Mouse (Mus musculus) thymus, postnatal 0 days (tissue): ENCODE results near the gene Kdelr1. TPM values are rescaled to one million over a fixed set of nuclear protein-coding genes. Genes with fewer than 3 reads are reported as not detected.
A peak's percentile ranks its signal among the peaks of the same experiment; 100 is the strongest.

Experiments
- DNase-seq: peaks from one replicate; pipeline ENCODE4 v3.0.0-alpha.2; 2015; ENCODE audit warnings: low spot score
- polyA plus RNA-seq: library from polyadenylated mRNA; unstranded; fragments of >200 nt; fragmentation: Nextera tagmentation; extraction: Ambion mirVana; gene quantifications from 2 replicates; pipeline ENCODE4 v1.2.1, GENCODE M21; 2015

Kdelr1 gene
- 35.8 and 38.7 TPM in 2 replicates for polyA plus RNA-seq

DNA sequence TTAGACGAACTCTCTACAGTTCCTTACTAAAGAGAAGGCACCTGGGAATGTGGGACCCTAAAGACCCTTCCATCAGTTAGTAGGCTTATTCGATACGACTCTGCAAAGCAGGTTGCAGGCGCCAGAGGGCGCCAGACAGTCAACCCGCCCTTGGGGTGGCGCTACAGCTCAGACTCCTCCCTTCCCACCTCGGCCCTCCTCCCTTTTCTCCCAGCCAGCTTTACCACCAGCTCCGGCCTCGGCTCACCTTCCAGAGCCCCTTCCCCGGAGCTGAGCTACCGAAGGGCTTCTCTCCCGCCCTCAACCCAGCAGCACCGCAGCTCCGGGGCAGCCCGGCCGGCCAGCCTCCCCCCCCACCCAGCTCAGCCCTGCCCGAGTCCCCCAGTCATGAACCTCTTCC is at the start of gene Kdelr1:
Gene Kdelr1, plus strand, starts transcription at position 149 of the 400 bp plus-strand sequence.
- DNase-seq: peak; percentile 90

DNA sequence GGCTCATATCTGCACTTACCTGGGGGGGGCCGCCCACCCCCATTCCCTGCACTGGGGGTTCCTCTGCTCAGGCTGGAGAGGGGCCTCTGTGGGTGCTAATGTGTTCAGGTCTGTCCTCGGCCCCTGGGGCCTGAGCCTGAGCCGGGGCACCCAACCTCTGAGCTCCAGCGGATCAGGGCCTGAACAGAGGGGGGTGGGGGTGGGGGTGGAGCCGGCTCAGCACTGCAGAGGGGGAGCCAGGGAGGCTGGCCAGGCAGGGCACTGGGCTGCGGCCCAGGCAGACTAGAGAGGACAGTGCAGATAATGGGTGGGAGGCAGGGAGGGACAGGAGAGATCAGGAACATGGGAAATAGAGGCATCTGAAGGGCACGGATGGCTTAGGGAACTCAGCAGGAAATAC is 48.0 kb upstream of the Kdelr1 start, which contains the start of gene Kcnj14:
Gene Kcnj14, minus strand, starts transcription at position 185 of the 400 bp plus-strand sequence.
- DNase-seq: no peak

DNA sequence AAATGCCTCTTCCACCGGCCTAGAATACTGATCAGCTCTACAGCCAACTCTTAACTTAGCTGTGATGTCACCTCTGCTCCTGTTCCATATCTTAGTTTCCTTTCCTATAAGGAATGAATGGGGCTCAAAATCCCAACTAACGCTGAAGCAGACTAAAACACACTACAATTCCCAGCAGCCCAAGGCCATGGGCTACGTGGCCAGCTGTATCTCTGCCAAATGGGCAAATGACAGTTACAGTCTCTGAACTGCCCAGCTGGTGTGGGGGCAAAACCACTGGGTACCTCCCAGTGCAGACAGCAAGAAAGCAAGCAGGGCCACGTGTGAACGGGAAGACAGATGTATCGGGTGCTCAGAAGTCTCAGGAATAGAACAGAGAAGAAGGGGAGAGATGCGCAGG is 45.9 kb upstream of the Kdelr1 start:
- DNase-seq: no peak

DNA sequence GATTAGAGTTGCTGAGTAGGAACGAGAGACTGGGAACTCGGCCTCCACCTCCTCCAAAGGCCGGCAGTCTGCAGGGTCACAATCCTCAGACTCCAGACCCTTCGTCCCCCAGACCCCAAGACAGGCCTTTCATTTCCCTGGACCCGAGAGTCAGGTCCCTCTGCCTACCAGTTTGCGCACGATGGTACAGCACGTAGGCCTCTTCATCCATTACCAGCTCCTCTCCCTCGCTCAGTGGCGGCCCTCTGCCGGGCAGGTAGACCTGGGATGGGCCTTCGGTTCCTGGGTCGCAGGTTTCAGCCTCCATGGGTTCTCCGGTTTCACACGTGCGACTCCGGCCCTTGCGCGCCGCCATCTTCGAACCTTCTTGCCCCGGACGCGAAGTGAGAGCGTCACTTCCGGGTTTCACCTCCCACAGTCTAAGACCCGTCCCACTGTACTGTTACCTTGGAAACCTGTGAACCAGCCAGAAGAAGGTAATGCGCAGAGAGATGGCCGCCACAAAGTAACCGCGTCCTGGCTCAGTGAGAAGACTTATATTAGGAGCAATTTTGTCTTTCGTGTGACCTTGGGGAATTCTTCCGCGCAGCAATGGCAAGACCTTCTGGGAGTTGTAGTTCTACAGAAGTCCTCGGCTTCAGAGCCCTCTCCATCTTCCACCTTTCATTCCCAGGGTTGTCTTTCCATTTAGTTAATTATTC is 42.0 kb upstream of the Kdelr1 start, which contains the start of gene Grwd1:
Gene Grwd1, minus strand, starts transcription at position 518 of the 701 bp plus-strand sequence.
- peak; percentile 86 for DNase-seq

DNA sequence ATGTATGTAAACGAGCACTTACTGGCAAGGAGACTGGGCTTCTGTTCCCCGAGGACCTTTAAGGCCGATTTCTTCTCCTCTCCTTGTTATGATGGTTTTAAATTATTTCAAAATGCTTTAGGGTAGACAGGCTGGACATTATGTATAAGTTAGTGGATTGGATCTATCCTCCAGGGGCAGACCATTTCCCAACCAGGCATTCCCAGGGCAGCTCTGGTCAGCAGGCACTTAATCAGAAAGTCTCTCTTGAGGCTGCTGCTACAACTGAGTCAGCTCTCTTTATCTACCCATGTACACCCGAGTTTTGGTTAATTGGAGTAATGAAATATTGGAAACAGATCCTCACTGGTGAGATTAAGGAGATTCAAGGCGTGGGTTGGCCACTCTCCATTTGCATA is 41.4 kb upstream of the Kdelr1 start:
- DNase-seq: no peak

DNA sequence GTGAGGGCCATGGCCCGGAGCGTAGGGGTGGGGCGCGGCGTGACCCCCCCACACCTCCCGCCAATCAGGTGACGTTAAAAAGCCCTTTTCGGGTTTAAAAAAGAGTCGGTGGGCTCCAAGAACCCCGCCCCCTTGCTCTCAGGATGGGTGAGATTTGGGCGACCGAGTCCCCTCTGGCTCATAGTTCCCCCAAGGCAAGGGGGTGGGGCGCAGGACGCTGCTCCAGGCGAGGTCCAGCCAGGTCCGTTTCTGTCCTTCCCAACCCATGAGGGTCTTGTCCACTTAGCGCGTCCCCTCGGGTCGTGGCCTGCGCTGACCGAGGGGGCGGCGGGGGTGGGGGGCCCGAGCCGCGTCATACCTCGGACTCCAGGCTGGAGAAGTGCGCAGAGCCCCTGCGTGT is 40.1 kb upstream of the Kdelr1 start:
- DNase-seq: no peak

DNA sequence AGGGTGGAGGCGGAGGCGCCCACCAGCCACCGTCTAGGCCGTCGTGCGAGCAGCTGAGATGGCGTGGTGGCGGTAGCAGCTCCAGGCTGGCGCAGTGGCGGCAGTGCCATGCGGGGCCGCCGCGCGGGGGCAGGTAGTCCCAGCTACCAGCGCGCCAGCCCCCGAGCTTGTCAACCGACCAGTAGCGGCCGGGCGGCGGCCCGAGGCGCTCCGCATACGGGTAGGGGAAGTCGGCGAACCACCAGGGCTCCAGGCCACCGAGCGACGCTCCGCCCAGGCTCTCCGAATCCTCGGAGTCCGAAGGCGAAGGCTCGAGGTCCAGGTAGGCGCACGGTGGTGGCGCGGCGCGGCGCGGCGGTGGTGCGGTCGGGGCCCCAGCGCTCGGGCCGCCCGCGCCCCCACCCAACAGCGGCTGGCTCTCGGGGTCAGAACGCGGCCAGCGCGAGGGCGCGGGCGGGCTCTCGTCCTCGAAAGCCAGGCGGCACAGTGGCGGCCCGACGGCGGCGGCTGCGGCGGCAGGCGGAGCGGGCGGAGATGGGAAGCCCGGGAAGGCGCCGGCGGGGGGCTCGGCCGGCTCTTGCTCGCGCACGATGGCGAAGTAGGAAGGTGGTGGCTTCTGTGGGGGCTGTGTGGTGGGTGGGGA is 39.3 kb upstream of the Kdelr1 start:
- no peak for DNase-seq

DNA sequence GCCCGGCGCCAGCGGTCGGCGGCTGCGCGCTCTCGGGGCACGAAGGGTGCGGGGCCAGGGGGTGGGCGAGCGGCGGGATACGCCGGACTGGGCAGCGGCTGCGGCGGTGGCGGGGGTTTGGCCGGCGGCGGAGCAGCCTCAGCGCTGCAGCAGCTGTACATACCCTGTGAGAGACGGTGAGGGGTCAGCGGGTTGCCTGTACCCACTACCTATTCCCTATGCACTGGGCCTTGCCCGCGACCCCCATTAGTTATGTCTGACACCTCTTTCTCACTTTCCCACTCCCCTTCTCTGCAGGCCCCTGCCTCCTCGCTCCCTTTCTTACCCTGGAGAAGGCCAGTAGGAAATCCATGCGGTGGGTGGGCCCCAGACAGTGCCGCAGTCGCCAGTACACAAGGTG is 38.6 kb upstream of the Kdelr1 start:
- DNase-seq: no peak

DNA sequence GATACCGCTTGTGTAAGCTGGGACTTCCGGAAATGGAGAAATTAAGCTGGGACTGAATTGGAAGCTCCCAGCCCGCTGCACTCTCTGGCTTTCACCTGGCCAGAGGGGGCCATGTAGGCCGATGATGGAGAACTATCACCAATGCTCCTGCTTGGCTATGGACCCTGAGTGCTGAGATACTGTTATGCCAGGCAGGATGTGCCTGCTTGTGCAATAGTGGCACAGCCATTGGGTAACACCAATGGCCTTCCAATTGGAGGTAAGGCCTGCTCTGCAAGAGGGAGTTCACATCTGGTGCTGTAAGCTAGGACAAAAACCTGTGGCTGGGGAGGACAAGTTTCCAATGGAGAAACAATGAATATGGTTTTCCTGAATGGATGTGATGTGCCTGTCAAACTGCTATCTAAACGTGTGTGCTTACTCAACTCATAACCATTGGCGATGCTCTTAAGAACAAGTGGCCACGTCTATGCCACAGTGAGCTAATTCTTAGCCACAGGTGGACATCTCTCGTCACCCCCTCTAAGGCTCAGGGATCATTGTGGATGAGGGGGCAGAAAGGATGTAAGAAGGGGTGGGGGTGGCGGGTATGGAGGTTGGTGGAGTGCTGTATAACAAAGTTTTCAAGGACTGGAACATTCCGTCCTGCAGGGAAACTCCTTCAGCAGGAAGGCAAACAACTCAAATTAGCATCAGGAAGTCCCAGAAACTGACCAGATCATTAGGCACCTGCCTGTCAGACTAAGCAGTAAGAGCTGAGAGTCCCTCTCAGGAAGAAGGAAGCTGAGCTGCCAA is 29.4 kb upstream of the Kdelr1 start:
- DNase-seq: no peak

DNA sequence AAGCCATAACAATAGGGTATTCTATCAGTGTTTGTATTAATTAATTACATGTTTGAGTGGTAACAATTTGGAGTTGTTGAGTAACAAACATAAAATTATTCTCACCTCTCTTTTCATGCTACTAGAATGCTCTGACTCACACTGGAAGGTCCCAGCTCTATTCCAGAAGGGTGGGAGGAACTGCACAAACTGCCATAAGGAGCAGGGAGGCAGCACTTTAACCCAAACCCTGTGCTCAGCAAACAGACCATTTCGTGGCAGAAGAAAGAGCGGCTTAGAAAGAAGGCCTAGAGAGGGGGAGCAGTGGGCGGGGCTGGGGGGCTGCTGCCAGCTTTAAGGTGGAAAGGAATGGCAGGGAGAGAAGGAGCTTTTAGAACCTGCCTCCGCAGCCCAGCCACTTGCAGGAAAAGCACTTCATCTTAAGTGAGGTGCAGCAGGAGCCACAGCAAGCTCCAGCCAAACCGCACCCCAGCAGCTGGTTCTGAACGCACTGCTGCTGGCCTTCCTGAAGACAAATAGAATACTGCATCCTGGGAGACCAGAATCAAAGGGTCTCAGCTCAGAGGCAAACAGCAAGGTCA is 24.0 kb upstream of the Kdelr1 start:
- DNase-seq: no peak

DNA sequence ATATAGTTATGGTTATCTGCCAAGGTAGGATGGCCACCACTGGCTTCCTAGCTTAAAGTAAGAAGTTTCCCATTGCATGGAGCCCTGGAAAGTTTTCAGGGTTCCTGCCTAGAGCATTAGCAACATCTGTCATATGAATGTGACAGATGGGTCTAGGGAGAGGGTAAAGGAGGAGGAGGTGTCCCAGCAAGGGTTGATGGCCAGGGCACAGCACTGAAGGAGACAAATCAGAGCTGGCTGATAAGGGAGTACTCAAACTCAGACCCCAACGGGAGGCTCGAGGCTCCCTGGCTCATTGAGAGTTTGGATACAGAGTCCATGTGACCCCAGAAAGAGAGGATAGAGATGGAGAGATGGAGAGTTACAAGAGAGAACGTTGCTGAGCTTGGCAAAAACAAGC is 21.9 kb upstream of the Kdelr1 start:
- no peak for DNase-seq

DNA sequence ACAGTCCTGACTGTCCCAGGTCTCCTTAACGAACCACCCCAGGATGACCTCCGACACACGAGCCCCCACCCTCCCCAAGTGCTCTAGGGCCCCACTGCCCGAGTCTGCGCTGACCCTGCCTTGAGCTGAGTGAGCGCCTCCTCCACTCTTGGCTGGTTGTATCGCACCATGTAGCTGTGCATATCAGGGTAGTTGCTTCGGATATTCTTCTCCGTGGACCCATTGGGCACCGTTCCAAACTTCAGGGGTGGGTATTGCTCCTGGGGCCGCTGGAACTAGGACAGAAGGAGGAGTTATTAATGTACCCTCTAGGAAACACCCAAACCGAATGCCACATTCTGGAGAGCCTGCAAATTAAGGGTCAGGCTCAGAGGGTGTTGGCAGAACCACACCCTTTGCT is 19.5 kb upstream of the Kdelr1 start:
- DNase-seq: no peak

DNA sequence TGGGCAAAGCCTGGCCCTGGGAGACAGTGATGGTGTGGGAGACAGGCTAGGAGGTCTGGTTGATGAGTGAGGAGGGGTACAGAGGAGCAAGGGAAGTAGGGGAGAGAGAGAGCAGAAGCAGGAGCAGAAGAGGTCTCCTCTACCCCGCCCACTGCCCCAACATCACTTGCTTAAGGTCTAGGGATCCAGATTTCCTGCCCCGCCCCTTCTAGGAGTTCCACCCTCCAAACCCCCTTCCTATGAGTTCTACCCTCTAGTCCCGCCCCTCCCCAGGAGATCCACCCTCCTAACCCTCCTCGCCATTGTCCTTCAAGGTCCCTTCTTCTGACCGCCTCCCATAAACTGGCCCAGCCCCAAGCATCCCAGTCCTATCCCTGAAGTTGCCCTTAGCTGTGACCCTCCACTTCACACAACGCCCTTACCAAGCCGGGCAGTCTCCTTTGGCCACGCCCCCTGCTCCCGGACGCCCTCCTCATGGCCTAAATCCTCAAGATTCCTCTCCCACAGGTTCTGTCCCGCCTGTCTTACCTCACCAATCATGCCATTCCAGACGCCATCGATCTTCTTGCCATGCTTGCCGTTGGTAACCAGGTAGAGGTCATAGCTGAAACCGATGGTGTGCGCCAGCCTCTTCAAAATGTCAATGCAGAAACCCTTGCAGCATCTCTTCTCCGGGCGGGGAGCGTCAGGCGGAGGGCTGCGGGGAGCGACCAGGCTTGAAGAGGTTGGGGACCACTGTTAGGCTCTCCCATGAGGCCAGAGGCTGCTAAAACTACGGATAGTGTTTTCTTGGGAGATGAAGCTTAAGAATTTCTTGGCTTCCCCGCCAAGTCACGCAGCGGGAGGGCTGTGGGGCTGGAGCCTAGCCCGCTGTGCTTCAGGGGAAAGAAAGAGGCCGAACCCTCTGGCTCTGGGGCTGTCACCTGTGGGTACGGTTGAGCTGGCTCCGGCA is 15.3 kb upstream of the Kdelr1 start:
- no peak for DNase-seq

DNA sequence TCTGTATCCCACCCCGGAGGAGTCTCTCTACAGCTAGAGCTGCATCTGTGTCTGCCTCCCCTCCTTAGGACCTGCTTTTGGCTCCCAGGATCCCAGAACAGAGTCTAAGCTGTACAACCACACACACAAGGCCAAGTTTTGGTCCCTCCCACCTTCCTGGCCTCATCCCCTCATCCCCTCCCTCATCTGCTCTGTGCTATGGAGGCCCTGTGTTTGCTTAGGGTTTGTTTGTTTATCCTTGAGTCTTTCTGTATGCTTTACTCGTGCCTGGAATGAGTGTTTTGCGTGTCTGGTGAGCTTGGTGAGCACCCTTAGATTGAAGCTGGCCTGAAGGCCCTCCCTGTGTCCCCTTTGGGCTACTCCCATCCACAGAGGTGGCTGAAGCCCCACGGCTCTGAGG is 13.6 kb upstream of the Kdelr1 start:
- DNase-seq: no peak

DNA sequence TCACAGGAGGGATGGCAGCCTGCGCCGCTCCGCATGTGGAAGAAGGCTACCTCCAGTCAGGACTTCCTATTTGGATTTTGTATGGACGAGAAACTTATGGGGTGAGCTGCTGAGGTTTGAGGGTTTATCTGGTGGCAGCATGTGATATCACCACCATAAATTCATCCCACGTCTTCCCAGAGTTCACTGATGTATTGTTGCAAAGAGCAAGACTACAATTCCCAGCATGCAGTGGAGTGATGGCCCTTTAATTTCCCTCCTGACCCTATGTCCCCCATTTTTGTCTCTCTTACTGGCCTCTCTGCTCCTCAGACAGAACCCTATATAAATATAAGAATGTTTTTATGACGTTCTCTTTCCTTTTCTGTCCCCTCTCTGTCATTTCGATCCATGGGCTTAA is 9.8 kb upstream of the Kdelr1 start:
- no peak for DNase-seq

DNA sequence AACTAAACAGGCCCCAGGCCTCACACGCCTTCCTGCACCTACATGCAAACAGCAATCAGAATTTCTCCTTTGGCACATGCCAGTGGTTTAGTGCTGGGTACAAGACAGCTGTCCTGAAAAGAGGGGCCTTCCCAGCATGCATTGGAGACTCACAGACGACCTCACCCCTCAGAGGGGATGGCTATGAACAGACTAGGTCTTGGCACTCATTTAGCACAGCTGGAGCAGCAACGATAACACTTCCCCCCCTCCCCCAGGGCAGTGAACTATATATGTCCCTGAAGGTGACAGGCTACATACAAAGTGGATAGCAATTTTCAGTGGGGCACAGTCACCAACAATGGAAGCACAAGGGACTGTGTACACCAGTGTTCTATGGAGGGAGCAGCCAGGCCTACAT is 8.1 kb upstream of the Kdelr1 start:
- no peak for DNase-seq

DNA sequence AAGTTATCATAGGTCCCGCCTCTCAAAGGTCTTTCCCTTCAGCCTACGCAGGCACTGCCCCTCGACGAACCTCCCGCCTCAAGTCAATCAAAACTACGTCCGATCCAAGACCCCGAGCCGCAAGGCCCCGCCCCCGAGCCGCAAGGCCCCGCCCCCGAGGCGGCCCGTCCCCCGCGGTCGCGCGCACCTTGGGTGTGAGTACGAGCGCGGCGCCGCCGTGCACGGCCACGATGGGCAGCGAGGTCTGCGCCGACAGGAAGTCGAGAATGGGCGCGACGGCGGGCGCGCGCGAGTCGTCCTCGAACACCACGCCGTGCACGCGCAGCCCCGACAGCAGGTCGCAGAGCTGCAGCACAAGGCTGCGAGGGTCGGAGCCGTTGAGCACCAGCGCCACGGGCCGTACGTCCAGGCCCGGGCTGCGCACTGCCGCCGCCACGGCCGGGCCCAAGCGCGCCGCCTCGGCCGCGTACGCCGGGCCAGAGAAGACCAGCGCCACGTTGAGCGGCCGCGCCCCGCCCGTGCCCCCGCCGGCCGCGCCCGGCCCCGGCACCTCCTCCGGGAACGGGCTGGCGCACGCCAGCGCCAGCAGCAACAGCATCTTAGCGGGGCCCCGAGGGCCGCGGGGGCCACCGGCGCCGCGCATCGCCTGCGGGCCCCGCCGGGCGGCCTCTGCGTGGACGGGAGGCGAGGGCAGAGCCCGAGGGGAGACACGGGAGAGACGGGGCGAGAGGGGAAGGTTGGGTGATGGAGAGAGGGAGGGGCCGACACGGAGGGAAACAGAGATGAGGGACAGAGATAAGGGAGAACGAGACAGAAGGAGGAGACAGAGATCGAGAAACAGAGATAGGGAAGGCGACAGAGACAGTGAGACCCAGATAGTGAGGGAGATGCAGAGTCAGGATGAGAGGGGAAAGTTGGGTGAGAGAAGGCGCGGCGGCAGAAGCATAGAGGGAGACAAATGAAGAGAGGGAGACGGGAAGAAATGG is 6.4 kb upstream of the Kdelr1 start:
- peak; percentile 93 for DNase-seq

DNA sequence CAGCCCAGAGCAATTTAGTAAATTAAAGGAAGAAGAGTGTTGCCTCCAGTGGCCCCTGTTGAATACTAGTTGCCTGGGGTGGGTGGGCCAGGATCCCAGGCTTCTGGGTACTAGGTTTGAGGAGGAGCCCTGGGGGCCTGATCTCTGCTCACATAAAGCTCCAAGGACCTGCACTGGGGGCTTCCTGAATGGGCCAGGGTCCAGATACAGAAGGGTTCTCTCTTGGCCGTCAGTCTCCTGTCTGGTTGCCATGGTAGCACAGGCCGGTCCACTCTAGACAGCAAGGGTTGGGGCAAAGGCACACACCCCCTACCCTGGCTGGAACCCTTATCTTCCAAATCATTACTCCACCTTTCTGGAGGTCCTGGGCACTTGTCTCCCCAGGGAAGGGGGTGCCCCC is 4.7 kb upstream of the Kdelr1 start:
- DNase-seq: no peak

DNA sequence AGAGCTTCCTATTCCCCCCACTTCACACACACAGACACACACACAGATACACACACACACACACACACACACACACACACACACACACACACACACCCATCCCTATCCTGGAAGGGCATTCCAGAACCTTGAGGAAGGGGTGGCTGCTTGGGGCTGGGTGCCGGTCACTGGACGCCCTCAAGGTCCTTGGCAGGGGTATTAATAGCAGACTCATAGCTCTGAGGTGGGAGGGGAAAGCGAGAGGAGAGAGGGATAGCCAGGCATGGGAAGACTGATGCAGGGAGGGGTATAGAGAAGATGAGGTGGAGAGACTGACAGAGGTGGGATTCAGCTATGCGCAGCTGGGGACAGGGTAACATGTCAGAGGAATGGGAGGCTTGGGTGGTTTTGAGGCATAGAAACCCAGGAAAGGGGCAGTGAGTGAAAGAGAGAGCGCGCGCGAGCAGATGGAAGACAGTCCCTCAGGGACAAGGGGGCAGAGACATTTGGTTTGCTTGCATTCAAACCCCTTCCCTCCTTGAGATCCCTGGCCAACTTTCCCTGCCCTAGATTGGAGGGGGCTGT is 3.4 kb upstream of the Kdelr1 start:
- no peak for DNase-seq
